Mouse (Mus musculus): ENCODE data around the gene Slc11a2.
A peak's percentile ranks its signal among the peaks of the same experiment; 100 is the strongest.
"Not testable (repeated sequence)": the region's sequence is repeated elsewhere in the genome, so short reads cannot be mapped to it uniquely, and the experiment has no call there.

Gene Slc11a2

GRCm38 (mm10) chr15:100402347-100402746 is 22.5 kb downstream of the Slc11a2 start:
- DNase-seq = no peak

GRCm38 (mm10) chr15:100401811-100402210 is 23.1 kb downstream of the Slc11a2 start:
- DNase-seq = no peak

DNA sequence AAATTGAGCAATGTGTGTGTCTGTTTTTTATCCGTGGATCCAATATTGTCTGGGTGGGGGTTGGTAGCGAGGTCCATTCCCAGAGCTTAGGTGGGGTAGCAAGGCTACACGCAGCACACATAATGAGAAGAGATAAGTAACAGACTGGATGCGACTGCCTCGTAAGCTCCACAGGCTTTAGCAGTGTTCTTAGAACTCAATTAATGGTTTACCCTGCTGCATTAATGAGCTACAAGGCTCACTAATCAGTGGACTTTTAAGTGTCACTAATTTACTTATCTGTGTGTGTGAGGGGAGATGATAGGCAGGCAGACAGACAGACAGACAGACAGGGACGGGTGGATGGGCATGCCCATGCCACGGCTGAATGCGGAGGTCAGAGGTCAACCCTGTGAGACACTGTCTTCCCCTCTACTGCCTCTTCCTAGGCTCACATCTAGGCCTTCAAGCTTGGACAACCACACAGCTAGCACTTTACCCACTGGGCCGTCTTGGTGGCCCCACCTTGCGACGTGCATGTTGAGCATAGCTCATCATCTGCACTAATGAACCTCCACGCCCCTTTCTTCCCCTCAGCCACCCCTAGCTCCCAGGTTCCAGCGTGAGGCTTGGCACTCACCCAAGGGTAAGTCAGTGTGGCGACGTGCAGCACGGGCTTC is 24.2 kb downstream of the Slc11a2 start:
- DNase-seq = no peak

DNA sequence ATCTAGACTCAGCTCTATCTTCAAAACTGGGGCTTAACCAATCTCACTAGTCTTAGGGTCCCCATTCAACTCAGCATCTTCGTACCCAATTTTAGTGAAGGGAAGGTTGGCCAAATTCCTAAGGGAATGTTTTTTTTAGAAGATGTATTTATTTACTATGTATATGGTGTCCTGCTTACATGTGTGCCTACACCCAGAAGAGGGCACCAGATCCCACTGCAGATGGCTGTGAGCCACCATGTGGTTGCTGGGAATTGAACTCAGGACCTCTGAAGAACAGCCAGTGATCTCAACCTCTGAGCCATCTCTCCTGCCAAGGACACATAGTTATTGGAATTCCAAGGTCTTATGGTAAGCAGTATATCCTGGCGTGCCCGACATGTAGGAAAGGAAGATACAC is 29.3 kb downstream of the Slc11a2 start:
- DNase-seq = no peak

GRCm38 (mm10) chr15:100393016-100393415 is 31.9 kb downstream of the Slc11a2 start:
- DNase-seq = no peak

GRCm38 (mm10) chr15:100391599-100391998 is 33.3 kb downstream of the Slc11a2 start:
- DNase-seq = no peak

- DNase-seq = no peak
These were observed 33.8 kb downstream of the Slc11a2 start for GRCm38 (mm10) chr15:100391066-100391465.

DNA sequence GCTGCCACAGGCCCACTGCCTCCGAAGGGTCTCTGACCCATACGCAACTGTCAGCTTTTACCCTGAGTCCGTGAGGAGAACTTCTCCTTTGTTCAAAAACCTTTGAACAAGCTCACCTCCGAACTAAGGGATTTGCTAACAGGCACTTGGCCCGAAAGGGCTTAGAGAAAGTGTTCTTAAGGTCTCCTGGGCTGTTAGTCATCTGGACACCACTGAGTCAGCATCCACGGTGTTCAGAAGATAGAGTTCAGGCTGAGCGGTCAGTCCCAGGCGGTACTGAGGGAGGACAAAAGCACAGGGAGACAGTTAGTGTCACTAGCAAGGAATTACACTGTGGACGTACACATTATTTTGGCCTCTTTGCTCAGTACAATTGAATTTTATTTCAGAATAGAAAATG is 36.0 kb downstream of the Slc11a2 start:
- DNase-seq = no peak

DNA sequence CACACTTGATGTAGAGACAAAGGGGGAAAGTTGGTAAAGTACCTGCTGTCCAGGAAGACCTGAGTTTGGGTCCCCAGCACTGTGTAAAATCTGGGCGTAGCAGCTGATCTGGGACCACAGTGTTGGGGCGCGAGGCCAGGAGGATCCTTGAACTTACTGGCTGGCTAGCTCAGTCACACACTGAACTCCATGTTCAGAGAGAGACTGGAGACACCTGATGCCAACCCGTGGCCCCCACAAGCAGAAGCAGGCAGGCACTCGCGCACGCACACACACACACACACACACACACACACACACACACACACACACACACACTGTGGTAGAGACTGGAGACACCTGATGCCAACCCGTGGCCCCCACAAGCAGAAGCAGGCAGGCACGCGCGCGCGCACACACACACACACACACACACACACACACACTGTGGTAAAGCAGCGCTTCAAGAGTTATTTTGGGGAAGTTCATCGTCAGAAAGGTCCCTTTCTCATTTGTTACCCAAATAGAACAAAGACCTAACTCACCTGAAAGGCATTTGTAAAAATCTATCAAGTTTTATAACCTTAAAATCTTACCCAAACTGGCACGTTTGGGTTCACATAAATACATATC is 36.5 kb downstream of the Slc11a2 start:
- DNase-seq = no peak

GRCm38 (mm10) chr15:100387544-100388223 is 37.2 kb downstream of the Slc11a2 start:
- DNase-seq = no peak

DNA sequence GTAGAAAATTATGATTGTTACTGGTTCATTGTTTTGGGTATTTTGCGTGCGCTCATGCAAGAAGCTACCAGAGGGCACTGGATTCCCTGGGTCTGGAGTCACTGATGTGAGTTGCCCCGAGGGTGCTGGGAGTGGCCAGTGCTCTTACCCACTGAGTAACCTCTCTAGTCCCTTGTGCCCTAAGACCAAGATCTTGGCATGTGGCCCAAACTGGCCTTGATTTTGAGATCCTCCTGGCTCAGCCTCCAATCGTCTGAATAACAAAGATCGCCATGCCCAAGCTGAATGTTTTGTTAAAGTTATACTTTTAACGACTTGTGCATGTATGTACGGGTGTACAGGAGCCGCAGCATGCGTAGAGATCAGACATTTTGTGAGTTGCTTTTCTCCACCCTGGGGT is 39.2 kb downstream of the Slc11a2 start:
- DNase-seq = no peak

DNA sequence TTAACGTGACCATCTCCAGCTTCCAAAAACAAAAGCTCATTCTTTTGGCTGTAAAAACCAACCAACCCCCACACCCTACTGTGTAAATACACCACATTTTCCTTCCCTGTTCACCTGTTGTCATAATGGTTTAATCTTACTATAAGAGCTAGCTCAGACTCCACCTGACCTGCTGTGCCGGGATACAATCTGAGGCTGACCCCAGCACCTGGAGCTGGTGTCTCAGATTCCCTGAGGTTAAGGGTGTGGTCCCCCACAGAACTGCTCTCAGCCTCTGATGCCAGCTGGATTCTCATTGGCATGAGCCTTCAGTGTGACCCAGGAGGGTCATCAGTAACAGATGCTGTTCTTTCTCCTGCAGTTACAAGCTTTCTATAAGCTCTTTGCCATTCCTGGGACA is 44.8 kb downstream of the Slc11a2 start:
- DNase-seq = no peak

DNA sequence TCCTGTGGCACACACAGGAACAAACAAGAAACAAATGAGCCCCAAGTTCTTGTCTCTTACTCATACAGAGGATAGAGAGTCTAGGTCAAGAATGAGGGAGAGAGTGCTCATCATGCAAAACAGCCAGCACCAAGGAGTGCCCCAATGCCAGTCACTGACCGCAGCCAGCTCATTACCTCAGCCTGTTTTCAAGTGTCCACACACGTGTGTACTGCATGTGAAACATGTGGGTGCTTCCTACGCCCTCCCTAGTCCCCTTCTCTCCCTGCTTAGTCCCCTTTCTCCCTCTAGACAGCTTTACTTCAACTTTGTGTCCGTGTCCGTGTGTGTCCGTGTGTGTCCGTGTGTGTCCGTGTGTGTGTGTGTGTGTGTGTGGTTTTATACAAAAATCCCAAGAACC is 45.2 kb downstream of the Slc11a2 start:
- no peak for DNase-seq

DNA sequence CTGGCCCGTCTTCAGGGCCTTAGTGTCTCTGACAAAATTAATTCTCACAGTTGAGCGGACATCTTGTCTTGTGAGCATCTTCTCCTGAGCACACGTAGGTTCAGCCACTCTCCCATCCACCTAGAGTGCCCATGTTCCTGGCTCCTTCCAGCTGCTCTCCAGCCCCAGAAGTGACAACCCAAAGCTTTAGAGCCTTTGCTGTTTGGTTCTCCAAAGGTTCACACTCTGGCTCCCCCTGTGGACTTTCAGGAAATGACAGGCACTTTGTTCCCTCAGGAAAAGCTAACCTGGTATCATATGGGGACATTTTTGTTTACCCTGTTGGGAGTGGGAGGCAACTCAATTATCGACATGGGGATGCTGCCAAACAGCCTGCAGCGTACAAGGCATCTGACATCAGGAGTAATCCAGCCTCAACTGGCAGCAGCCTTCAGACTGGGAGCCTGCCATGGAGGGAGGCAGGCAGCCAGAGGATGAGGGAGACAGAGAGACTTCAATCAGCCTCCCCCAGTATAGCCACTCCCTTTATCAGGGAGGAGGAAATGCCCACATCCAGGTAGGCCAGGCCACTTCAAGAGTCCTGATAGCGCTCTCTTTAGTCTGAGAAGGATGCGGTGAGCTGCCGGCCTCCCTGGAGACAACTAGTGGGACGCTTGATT is 46.9 kb downstream of the Slc11a2 start:
- not testable (repeated sequence) for DNase-seq

GRCm38 (mm10) chr15:100375066-100375465 is 49.8 kb downstream of the Slc11a2 start:
- peak; percentile 75 for DNase-seq

DNA sequence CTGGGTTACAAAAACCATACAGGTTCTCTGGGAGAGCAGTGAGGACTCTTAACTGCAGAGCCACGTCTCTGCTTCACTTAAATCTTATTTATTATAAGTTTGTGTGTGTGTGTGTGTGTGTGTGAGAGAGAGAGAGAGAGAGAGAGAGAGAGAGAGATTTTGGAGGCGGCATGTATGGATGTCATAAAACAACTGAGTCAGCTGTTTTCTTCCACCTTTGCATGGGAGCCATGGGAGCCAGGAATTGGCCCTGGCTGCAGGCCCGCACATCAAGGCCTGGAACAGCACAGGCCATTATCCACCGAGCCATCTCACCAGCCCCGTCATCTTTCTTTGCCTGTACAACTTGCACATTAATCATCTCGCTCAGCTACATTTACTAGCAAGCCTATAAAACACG is 57.8 kb downstream of the Slc11a2 start:
- DNase-seq = no peak

DNA sequence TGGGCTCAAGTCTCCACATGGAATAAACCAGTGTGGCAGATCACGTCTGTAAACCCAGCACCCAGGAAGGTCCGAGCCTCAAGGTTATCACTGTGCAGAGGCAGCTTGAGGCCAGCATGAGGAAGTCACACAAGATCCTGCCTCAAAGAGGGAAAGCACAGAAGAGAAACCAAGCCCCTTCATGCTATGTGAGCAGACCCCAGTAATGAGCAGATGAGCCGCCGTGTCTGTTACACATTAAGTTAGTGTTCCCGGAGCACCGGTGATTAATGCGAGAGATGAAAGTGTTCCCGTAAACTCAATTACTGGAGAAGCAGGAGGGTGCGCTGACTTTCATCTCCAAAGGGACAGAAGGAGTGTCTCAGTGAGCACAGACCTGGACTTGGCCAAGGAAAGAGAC is 58.9 kb downstream of the Slc11a2 start:
- not testable (repeated sequence) for DNase-seq

DNA sequence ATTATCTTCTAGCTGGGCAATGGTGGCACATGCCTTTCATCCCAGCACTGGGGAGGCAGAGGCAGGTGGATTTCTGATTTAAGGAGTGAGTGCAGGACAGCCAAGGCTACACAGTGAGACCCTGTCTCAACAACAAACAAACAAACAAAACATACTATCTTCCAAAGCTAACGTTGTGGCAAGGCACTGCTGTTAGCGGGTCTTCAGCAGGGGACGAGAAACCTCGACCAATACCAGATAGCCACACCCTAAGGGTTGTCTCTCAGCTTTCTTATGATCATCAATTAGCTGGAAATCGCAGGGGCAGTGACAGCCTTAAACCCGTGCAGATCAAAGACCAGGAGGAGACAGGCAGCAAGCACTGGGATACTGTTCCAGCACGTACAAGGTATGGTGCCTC is 60.6 kb downstream of the Slc11a2 start, which contains the start of gene Higd1c:
TSS of gene Higd1c (plus strand) at position 301 of the 400 bp plus-strand sequence.
- DNase-seq = no peak

- DNase-seq = no peak
These were observed 69.0 kb downstream of the Slc11a2 start for GRCm38 (mm10) chr15:100355876-100356275.

- DNase-seq = not testable (repeated sequence)
These were observed 71.5 kb downstream of the Slc11a2 start for GRCm38 (mm10) chr15:100353399-100353798.

- DNase-seq = no peak
These were observed 72.1 kb downstream of the Slc11a2 start, which contains the start of the genes Methig1 and Mettl7a2 for GRCm38 (mm10) chr15:100352711-100353250. Gene Methig1 (plus strand): TSS chr15:100353149. Gene Mettl7a2 (plus strand): TSS chr15:100353200.

- no peak for DNase-seq
These were observed 73.3 kb downstream of the Slc11a2 start for GRCm38 (mm10) chr15:100351501-100352060.

- DNase-seq = no peak
These were observed 75.4 kb downstream of the Slc11a2 start for GRCm38 (mm10) chr15:100349496-100349895.
